Mouse (Mus musculus) lung, postnatal 0 days (tissue): ENCODE measurements at regions not wholly inside any gene's neighbourhood (a gene's known extent, or its start where the extent isn't known, plus 50 kb on each side); places are given as distances from the start of the nearest gene placed in this dataset.

Experiments used
- CTCF ChIP-seq: IDR thresholded peaks from 2 replicates; pipeline ENCODE4 v1.5.1; 2016; ENCODE audit warnings: antibody characterized with exemption, mild to moderate bottlenecking
- EP300 ChIP-seq: IDR thresholded peaks from 2 replicates; pipeline ENCODE4 v1.6.1; 2016; ENCODE audit warnings: antibody characterized with exemption, mild to moderate bottlenecking, control low read depth

GRCm38 (mm10) chr19:57548661-57549060, 62.2 kb upstream of the Atrnl1 start:
- TF ChIP-seq EP300 (no peak), CTCF (no peak)
